In genomic region chr5:37233010-37233557, GRCm38 (mm10) we compare ENCODE assay signal across 9 mouse cellular contexts. TPM values are rescaled to one million over a fixed set of nuclear protein-coding genes. Genes with fewer than 3 reads are reported as not detected.
DNase-seq lines count a peak whose midpoint lies in the region.
"Had no signal": no experiment of that assay in that cellular context is flagged by ENCODE, and none has a peak within 500 bp of the region (broad histone marks: within the 10 kb centered on the region; RNA-seq: fewer than 3 reads in every experiment).

No protein-coding gene starts in this region.

- peak; percentile 14 to 38 for DNase-seq in heart, adult 9 months (ENCODE audit: low spot score in 2 of 2)
- DNase-seq in heart, postnatal 4 days: no peak
- peak; percentile 75 for DNase-seq in R1 (ENCODE audit: low read depth, low spot score)
- DNase-seq in frontal cortex, postnatal 10 days (ENCODE audit: low spot score in 2 of 2): peak; percentile 60 to 68
- DNase-seq in right cerebral cortex, adult 2 months (ENCODE audit: low spot score in 2 of 2): peak; percentile 80 to 82
- DNase-seq in urinary bladder, adult 2 months (ENCODE audit: low spot score): no peak
- DNase-seq in urinary bladder, postnatal 14 days (ENCODE audit: low spot score): no peak
- DNase-seq: cerebellum, adult 18-20 months had no signal

RNA-seq across cellular contexts. Expression of gene Crmp1, which starts 8.7 kb away (rescaled TPM):
- 10 to 100 TPM; 10.1 to 11.2 TPM for total RNA-seq in heart, postnatal 4 days (2021)
- polyA plus RNA-seq in urinary bladder, adult 2 months (2012; rRNA removed): 0.41 and 0.66 TPM in 2 replicates
- total RNA-seq: megakaryocyte-erythroid progenitor cell, adult 5-6 weeks had no signal

Comparison
In these comparisons a context has a peak if more than half of its experiments do, and no peak if none do; other contexts are left out.
1. DNase-seq: peak in heart, adult 9 months (2 of 2), R1 (single experiment), frontal cortex, postnatal 10 days (2 of 2) and right cerebral cortex, adult 2 months (2 of 2); none in heart, postnatal 4 days (single experiment), urinary bladder, adult 2 months (single experiment) and urinary bladder, postnatal 14 days (single experiment).